Mouse (Mus musculus) limb, embryonic 13.5 days (tissue): Measurements from ENCODE around the gene Plekhj1. TPM values are rescaled to one million over a fixed set of nuclear protein-coding genes. Genes with fewer than 3 reads are reported as not detected.

ENCODE experiments used
- ATAC-seq: fragments of 200-750 bp; cut with Nextera tagmentation; 2 replicates; pipeline ENCODE4 v1.8.0; 2017; ENCODE audit warnings: low read depth, moderate number of reproducible peaks, moderate TSS enrichment; ENCODE audit not compliant: low FRiP score
- H3K27ac ChIP-seq: fragments of 300-500 bp; sonication (generic); 2 replicates; pipeline ENCODE4 v1.5.1; 2015; ENCODE audit warnings: inconsistent platforms, mild to moderate bottlenecking, moderate library complexity
- H3K27me3 ChIP-seq: fragments of 300-500 bp; sonication (generic); 2 replicates; pipeline ENCODE4 v1.6.1; 2015; ENCODE audit warnings: mild to moderate bottlenecking, inconsistent platforms
- H3K36me3 ChIP-seq: fragments of 300-500 bp; sonication (generic); 2 replicates; pipeline ENCODE4 v1.6.1; 2015; ENCODE audit warnings: inconsistent platforms, mild to moderate bottlenecking, moderate library complexity
- H3K4me1 ChIP-seq: fragments of 300-500 bp; sonication (generic); 2 replicates; pipeline ENCODE4 v1.6.1; 2015; ENCODE audit warnings: inconsistent platforms
- H3K4me2 ChIP-seq: fragments of 300-500 bp; sonication (generic); replicated peaks from 2 replicates; pipeline ENCODE4 v1.6.1; 2015; ENCODE audit warnings: inconsistent platforms, mild to moderate bottlenecking, moderate library complexity
- H3K4me3 ChIP-seq: fragments of 300-500 bp; sonication (generic); 2 replicates; pipeline ENCODE4 v1.5.1; 2015; ENCODE audit warnings: moderate library complexity, mild to moderate bottlenecking, inconsistent platforms
- H3K9ac ChIP-seq: fragments of 300-500 bp; sonication (generic); 2 replicates; pipeline ENCODE4 v1.6.1; 2015; ENCODE audit warnings: mild to moderate bottlenecking, inconsistent platforms
- H3K9me3 ChIP-seq: fragments of 300-500 bp; sonication (generic); 2 replicates; pipeline ENCODE4 v1.6.1; 2016; ENCODE audit warnings: inconsistent platforms
- WGBS: fragments of 180-500 bp; shearing (Covaris S2); methylation state at CpG from one replicate; pipeline ENCODE4 v1.1.7; 2015; 5-methylcytosine and 5-hydroxymethylcytosine counted together
- polyA plus RNA-seq: library from polyadenylated mRNA; unstranded; fragments of >200 nt; fragmentation: Nextera tagmentation; extraction: Ambion mirVana; gene quantifications from 2 replicates; pipeline ENCODE4 v1.2.1, GENCODE M21; 2015

Plekhj1 gene
- polyA plus RNA-seq: 127 and 128 TPM in 2 replicates

- H3K36me3 ChIP-seq: peaks cover 68% of the 10 kb centered on the region
Measured at GRCm38 (mm10) chr10:80798150-80799006, at the start of gene Plekhj1, which contains the start of gene Sf3a2. TSS of gene Plekhj1 (minus strand) at chr10:80798626. TSS of gene Sf3a2 (plus strand) at chr10:80798198.

GRCm38 (mm10) chr10:80845732-80846131 is 47.3 kb upstream of the Plekhj1 start:
- H3K4me2 ChIP-seq: no peak overlapping the region
- ATAC-seq: no peak
- no peak overlapping the region for H3K4me3 ChIP-seq
- peaks cover 61% of the 10 kb centered on the region for H3K27me3 ChIP-seq
- no peaks in the 10 kb centered on the region for H3K9me3 ChIP-seq
- H3K9ac ChIP-seq: no peak overlapping the region
- peaks cover 12% of the 10 kb centered on the region for H3K4me1 ChIP-seq
- H3K36me3 ChIP-seq: peaks cover 7% of the 10 kb centered on the region; the same call in 1 of the 2 replicates
- WGBS: 72% methylated on average over 12 of the region's 12 CpGs
- no peak overlapping the region for H3K27ac ChIP-seq

More at GRCm38 (mm10) chr10:80798150-80799006, at the start of gene Plekhj1, which contains the start of gene Sf3a2:
- Histone ChIP-seq H3K4me3 (peak within 1 kb of the TSS; percentile 89), H3K27me3 (no peaks in the 10 kb centered on the region), H3K9ac (peak within 1 kb of the TSS; percentile 99), H3K9me3 (no peaks in the 10 kb centered on the region), H3K4me1 (peaks cover 27% of the 10 kb centered on the region), H3K4me2 (peak within 1 kb of the TSS; percentile 92), H3K27ac (peak within 1 kb of the TSS; percentile 98)
- ATAC-seq: peak; percentile 92
- WGBS: under 1% methylated on average over 104 of the region's 104 CpGs

DNA sequence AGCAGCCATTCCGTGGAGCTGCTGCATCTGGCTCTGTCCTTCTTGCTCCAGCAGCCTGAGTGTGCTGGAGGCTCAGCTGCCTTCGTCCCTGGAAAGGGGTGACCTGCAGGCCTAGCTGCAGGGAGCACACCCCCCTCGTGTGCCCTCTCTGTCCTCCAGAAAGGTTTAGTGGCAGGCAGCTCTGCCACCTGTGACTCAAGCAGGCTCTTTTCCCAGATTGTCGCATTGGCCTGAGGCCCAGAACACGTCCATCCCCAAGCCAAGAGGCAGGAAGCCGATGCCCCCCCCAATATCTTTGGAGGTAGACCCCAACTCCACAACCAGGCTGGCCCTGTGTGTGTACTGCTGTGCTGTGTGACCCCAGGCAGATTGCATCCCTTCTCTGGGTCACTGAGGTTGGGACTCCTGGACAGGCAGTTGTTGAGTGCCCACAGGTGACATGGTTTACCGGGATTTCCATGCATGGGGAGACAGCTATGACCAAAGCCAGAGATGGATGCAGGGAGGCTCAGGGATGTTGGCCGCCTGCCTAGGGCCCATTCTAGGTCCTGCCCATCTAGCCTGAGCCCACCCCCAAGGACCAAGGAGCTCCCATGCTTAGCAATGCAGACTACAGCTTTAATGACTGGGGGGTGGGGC is 46.7 kb upstream of the Plekhj1 start:
- H3K9me3 ChIP-seq: no peaks in the 10 kb centered on the region
- H3K4me1 ChIP-seq: peaks cover 12% of the 10 kb centered on the region
- H3K27me3 ChIP-seq: peaks cover 66% of the 10 kb centered on the region
- H3K9ac ChIP-seq: no peak overlapping the region
- H3K27ac ChIP-seq: no peak overlapping the region
- H3K4me3 ChIP-seq: no peak overlapping the region
- peaks cover 2% of the 10 kb centered on the region; the same call in 1 of the 2 replicates for H3K36me3 ChIP-seq
- ATAC-seq: no peak
- no peak overlapping the region for H3K4me2 ChIP-seq
- 59% methylated on average over 8 of the region's 8 CpGs for WGBS

GRCm38 (mm10) chr10:80843931-80844547 is 45.6 kb upstream of the Plekhj1 start, which contains the start of gene Lingo3:
TSS of gene Lingo3 (minus strand) at chr10:80844039.
- 4% methylated on average over 51 of the region's 51 CpGs for WGBS
- Histone ChIP-seq H3K4me1 (peaks cover 12% of the 10 kb centered on the region), H3K27me3 (peaks cover 74% of the 10 kb centered on the region), H3K36me3 (no peaks in the 10 kb centered on the region), H3K9me3 (no peaks in the 10 kb centered on the region), H3K4me3 (peak within 1 kb of the TSS; percentile 51), H3K9ac (peak within 1 kb of the TSS; percentile 68), H3K27ac (no peak within 1 kb of the TSS), H3K4me2 (peak within 1 kb of the TSS; percentile 88)
- ATAC-seq: 0 out of 2 replicates have a peak, but pooled peaks have one; percentile 21

DNA sequence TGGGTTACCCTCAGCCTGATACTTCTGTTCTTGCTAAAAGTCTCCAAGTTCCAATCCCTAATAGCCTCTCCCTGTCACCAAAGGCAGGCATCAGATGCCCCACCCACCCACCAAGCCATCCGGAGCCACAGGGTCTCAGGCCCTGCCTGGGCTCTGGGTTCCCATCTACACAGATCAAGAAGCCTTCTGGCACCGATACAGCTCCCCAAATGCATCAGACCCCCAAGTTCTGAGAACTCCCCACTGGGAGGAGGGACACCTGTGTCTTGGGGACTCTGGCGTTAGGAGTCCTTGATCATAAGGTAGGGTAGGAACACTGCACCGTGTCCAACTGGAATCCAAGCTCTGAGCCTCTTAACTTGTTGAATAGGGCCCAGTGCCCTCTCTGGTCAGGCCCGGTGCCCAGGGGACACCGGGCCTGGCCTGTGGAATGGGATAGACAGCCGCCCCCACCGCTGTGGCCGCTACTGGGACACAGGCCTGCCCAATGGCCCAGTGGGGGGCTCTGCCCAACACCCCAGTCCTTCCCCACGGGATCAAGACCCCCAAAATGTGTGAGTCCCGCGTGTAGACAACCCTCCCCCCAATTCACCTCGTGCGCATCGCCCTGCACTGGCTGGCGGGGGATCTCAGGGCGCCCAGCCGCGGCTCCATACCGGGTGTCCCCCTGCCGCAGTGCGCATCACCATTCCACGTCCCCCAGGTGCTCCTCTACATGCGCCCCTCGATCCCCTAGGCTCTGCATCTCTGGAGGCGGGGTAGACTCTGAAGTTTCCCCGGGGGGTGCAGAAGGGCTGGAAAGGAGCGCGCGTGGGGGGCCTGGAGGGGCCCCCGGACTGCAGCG is 44.9 kb upstream of the Plekhj1 start:
- Histone ChIP-seq H3K9me3 (no peaks in the 10 kb centered on the region), H3K36me3 (no peaks in the 10 kb centered on the region), H3K9ac (peak overlapping the region; percentile 68), H3K4me1 (peaks cover 12% of the 10 kb centered on the region), H3K4me2 (peak overlapping the region; percentile 88), H3K4me3 (peak overlapping the region; percentile 51), H3K27me3 (peaks cover 78% of the 10 kb centered on the region), H3K27ac (no peak overlapping the region)
- ATAC-seq: no peak
- 9% methylated on average over 32 of the region's 32 CpGs for WGBS

- no peaks in the 10 kb centered on the region for H3K36me3 ChIP-seq
- H3K4me1 ChIP-seq: peaks cover 12% of the 10 kb centered on the region
- no peak overlapping the region for H3K4me2 ChIP-seq
- 80% methylated on average over 15 of the region's 15 CpGs for WGBS
- no peak overlapping the region for H3K27ac ChIP-seq
- H3K9me3 ChIP-seq: no peaks in the 10 kb centered on the region
- peaks cover 87% of the 10 kb centered on the region for H3K27me3 ChIP-seq
- H3K4me3 ChIP-seq: no peak overlapping the region
- ATAC-seq: no peak
- no peak overlapping the region for H3K9ac ChIP-seq
Measured at GRCm38 (mm10) chr10:80842334-80842733, 43.9 kb upstream of the Plekhj1 start.

DNA sequence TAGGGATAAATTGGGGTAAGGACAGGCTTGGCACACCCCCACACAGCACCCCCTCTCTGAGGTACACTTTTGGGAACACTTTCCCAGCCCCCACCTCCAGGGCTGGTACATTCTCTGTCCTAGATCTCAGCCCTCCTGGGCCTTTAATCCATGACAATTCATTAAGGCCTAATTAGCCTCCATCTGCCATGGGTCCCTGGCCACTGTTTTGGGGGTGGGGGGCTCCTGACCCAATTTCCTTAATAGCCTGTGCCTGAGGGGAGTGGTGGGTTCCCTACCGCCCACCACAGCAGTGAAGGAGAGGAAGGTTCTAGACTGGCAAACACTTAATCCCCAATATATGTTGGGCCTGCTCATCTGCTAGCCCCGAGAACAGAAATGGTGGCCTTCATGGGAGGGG is 43.3 kb upstream of the Plekhj1 start:
- no peak overlapping the region for H3K4me3 ChIP-seq
- peaks cover 12% of the 10 kb centered on the region for H3K4me1 ChIP-seq
- H3K27ac ChIP-seq: no peak overlapping the region
- WGBS: 76% methylated on average over 2 of the region's 2 CpGs
- no peak overlapping the region for H3K4me2 ChIP-seq
- no peak for ATAC-seq
- no peaks in the 10 kb centered on the region for H3K36me3 ChIP-seq
- no peaks in the 10 kb centered on the region for H3K9me3 ChIP-seq
- H3K27me3 ChIP-seq: peaks cover 92% of the 10 kb centered on the region
- no peak overlapping the region for H3K9ac ChIP-seq

- no peak for ATAC-seq
- H3K36me3 ChIP-seq: no peaks in the 10 kb centered on the region
- H3K9ac ChIP-seq: no peak overlapping the region
- no peak overlapping the region for H3K4me3 ChIP-seq
- H3K9me3 ChIP-seq: no peaks in the 10 kb centered on the region
- H3K27ac ChIP-seq: no peak overlapping the region
- WGBS: 61% methylated on average over 6 of the region's 6 CpGs
- H3K27me3 ChIP-seq: peaks cover 92% of the 10 kb centered on the region
- no peak overlapping the region for H3K4me2 ChIP-seq
- peaks cover 12% of the 10 kb centered on the region for H3K4me1 ChIP-seq
Measured at GRCm38 (mm10) chr10:80839848-80840247, 41.4 kb upstream of the Plekhj1 start.

GRCm38 (mm10) chr10:80838346-80838912 is 40.0 kb upstream of the Plekhj1 start:
- 62% methylated on average over 2 of the region's 2 CpGs for WGBS
- peaks cover 92% of the 10 kb centered on the region for H3K27me3 ChIP-seq
- H3K4me3 ChIP-seq: no peak overlapping the region
- no peak overlapping the region for H3K4me2 ChIP-seq
- no peaks in the 10 kb centered on the region for H3K36me3 ChIP-seq
- H3K27ac ChIP-seq: no peak overlapping the region
- no peak for ATAC-seq
- no peaks in the 10 kb centered on the region for H3K9me3 ChIP-seq
- H3K4me1 ChIP-seq: peaks cover under 1% of the 10 kb centered on the region
- 0 out of 2 replicates have a peak overlapping the region, but pooled peaks have one; percentile 13 for H3K9ac ChIP-seq

DNA sequence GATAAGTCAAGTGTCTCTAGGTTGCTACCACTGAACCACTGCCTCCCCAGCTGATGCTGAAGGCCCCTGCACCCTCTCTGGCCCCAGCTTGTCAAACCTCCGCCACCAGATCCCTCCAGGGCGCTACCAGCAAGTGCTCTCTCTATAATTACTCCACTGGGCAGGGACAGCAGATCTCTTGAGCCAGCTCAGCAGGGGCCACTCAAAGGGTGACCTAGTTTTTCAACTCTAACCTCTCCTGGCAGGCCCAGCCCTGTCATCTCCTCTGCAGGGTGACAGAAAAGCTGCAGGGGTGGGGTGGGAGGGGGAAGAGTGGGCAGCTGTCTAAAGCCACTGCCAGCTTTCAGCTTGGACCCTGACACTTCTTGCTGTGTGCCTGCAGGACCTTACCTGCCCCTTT is 39.4 kb upstream of the Plekhj1 start:
- Histone ChIP-seq H3K9me3 (no peaks in the 10 kb centered on the region), H3K36me3 (no peaks in the 10 kb centered on the region), H3K4me2 (no peak overlapping the region), H3K9ac (peak overlapping the region; percentile 13; the same call in 1 of the 2 replicates), H3K27ac (no peak overlapping the region), H3K4me3 (no peak overlapping the region), H3K4me1 (no peaks in the 10 kb centered on the region), H3K27me3 (peaks cover 92% of the 10 kb centered on the region)
- 22% methylated on average over 2 of the region's 2 CpGs for WGBS
- ATAC-seq: no peak

DNA sequence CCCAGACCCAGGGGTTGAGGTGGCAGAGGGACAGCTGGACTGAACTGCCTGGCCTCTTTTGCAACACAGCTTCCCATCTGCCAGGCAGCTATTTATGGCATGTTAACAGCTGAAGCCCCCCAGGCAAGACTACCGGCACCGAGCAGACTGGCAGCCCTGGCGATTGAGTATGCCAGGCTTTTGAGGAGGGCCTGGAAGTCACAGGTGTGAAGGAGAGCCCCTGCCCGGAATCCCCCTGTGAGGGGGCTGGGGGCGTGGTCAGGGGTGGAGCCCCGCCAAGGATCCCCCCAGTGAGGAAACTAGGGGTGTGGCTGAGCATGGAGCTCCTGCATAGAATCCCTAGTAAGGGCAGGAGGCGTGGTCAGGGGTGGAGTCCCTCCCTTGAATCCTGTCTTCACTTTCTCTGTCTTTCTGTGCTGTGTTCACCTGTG is 38.5 kb upstream of the Plekhj1 start:
- Histone ChIP-seq H3K4me1 (no peaks in the 10 kb centered on the region), H3K36me3 (no peaks in the 10 kb centered on the region), H3K4me3 (no peak overlapping the region), H3K9ac (no peak overlapping the region), H3K9me3 (no peaks in the 10 kb centered on the region), H3K27me3 (peaks cover 89% of the 10 kb centered on the region), H3K27ac (no peak overlapping the region), H3K4me2 (no peak overlapping the region)
- no peak for ATAC-seq
- 35% methylated on average over 7 of the region's 7 CpGs for WGBS
